Mouse (Mus musculus): ENCODE results near the gene Cacna2d4. TPM values are rescaled to one million over a fixed set of nuclear protein-coding genes. Genes with fewer than 3 reads are reported as not detected.

Gene Cacna2d4
- polyA plus RNA-seq, 1 experiment from 2014 or later, result not detected

- Histone ChIP-seq H3K4me2 (ENCODE audit: low read length) (no peak overlapping the region), H3K4me1 (replicated peaks; ENCODE audit: control insufficient read depth, insufficient read depth, low read length) (0 out of 2 replicates have a peak, but pooled peaks cover 2% of the 10 kb centered on the region), H3K9me3 (ENCODE audit: control insufficient read depth, low read length) (no peaks in the 10 kb centered on the region), H3K9ac (ENCODE audit: low read length) (no peak overlapping the region), H3K27ac (ENCODE audit: low read depth) (no peak overlapping the region), H3K4me3 (ENCODE audit: low read depth, low read length) (no peak overlapping the region), H3K27me3 (replicated peaks; ENCODE audit: control insufficient read depth, insufficient read depth, low read length) (no peaks in the 10 kb centered on the region), H3K36me3 (ENCODE audit: control insufficient read depth, insufficient read depth, low read length) (peaks cover 22% of the 10 kb centered on the region)
- no peak for ATAC-seq (replicated peaks; ENCODE audit: low FRiP score, low TSS enrichment, low read depth)
- 72% methylated on average over 5 of the region's 5 CpGs for WGBS
- no peak for DNase-seq (ENCODE audit: low spot score)
These were observed 135.9 kb downstream of the Cacna2d4 start for GRCm38 (mm10) chr6:119372237-119372636.

GRCm38 (mm10) chr6:119373000-119373705, 136.8 kb downstream of the Cacna2d4 start:
- Histone ChIP-seq H3K9ac (ENCODE audit: low read length) (no peak overlapping the region), H3K27me3 (replicated peaks; ENCODE audit: control insufficient read depth, insufficient read depth, low read length) (no peaks in the 10 kb centered on the region), H3K9me3 (ENCODE audit: control insufficient read depth, low read length) (no peaks in the 10 kb centered on the region), H3K27ac (ENCODE audit: low read depth) (no peak overlapping the region), H3K36me3 (ENCODE audit: control insufficient read depth, insufficient read depth, low read length) (peaks cover 16% of the 10 kb centered on the region; the same call in 1 of the 2 replicates), H3K4me2 (ENCODE audit: low read length) (no peak overlapping the region), H3K4me1 (replicated peaks; ENCODE audit: control insufficient read depth, insufficient read depth, low read length) (0 out of 2 replicates have a peak, but pooled peaks cover 2% of the 10 kb centered on the region), H3K4me3 (ENCODE audit: low read depth, low read length) (no peak overlapping the region)
- no peak for DNase-seq (ENCODE audit: low spot score)
- no peak for ATAC-seq (replicated peaks; ENCODE audit: low FRiP score, low TSS enrichment, low read depth)

DNA sequence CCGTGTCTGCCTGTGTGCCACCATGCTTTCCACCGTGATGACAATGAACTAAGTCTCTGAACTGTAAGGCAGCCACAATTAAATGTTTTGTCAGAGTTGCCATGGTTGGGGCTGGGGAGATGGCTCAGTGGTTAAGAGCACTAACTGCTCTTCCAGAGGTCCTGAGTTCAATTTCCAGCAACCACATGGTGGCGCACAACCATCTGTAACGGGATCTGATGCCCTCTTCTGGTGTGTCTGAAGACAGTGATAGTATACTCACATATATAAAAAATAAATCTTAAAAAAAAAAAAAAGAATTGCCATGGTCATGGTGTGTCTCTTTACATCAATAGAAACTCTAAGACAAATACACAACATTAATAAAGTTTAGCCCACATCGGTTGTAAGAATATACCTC, 138.7 kb downstream of the Cacna2d4 start:
- no peak for ATAC-seq (replicated peaks; ENCODE audit: low FRiP score, low TSS enrichment, low read depth)
- Histone ChIP-seq H3K27me3 (replicated peaks; ENCODE audit: control insufficient read depth, insufficient read depth, low read length) (no peaks in the 10 kb centered on the region), H3K36me3 (ENCODE audit: control insufficient read depth, insufficient read depth, low read length) (no peaks in the 10 kb centered on the region), H3K4me1 (replicated peaks; ENCODE audit: control insufficient read depth, insufficient read depth, low read length) (0 out of 2 replicates have a peak, but pooled peaks cover 2% of the 10 kb centered on the region), H3K4me2 (ENCODE audit: low read length) (no peak overlapping the region), H3K9ac (ENCODE audit: low read length) (no peak overlapping the region), H3K9me3 (ENCODE audit: control insufficient read depth, low read length) (no peaks in the 10 kb centered on the region), H3K27ac (ENCODE audit: low read depth) (no peak overlapping the region), H3K4me3 (ENCODE audit: low read depth, low read length) (no peak overlapping the region)
- DNase-seq (ENCODE audit: low spot score), result no peak
- WGBS, result 78% methylated on average over 5 of the region's 5 CpGs

GRCm38 (mm10) chr6:119377613-119378012, 141.3 kb downstream of the Cacna2d4 start:
- DNase-seq (ENCODE audit: low spot score) (no peak), ATAC-seq (replicated peaks; ENCODE audit: low FRiP score, low TSS enrichment, low read depth) (no peak)
- Histone ChIP-seq H3K4me1 (replicated peaks; ENCODE audit: control insufficient read depth, insufficient read depth, low read length) (0 out of 2 replicates have a peak, but pooled peaks cover 2% of the 10 kb centered on the region), H3K27ac (ENCODE audit: low read depth) (no peak overlapping the region), H3K9me3 (ENCODE audit: control insufficient read depth, low read length) (no peaks in the 10 kb centered on the region), H3K27me3 (replicated peaks; ENCODE audit: control insufficient read depth, insufficient read depth, low read length) (no peaks in the 10 kb centered on the region), H3K9ac (ENCODE audit: low read length) (no peak overlapping the region), H3K4me2 (ENCODE audit: low read length) (no peak overlapping the region), H3K4me3 (ENCODE audit: low read depth, low read length) (no peak overlapping the region), H3K36me3 (ENCODE audit: control insufficient read depth, insufficient read depth, low read length) (no peaks in the 10 kb centered on the region)
- 48% methylated on average over 2 of the region's 2 CpGs for WGBS

- no peak overlapping the region for H3K27ac ChIP-seq (ENCODE audit: low read depth)
- H3K4me3 ChIP-seq (ENCODE audit: low read depth, low read length), result no peak overlapping the region
- H3K27me3 ChIP-seq (replicated peaks; ENCODE audit: control insufficient read depth, insufficient read depth, low read length), result no peaks in the 10 kb centered on the region
- H3K9ac ChIP-seq (ENCODE audit: low read length), result no peak overlapping the region
- no peak for ATAC-seq (replicated peaks; ENCODE audit: low FRiP score, low TSS enrichment, low read depth)
- WGBS, result 84% methylated on average over 1 of the region's 1 CpGs
- DNase-seq (ENCODE audit: low spot score), result no peak
- no peaks in the 10 kb centered on the region for H3K36me3 ChIP-seq (ENCODE audit: control insufficient read depth, insufficient read depth, low read length)
- H3K4me2 ChIP-seq (ENCODE audit: low read length), result no peak overlapping the region
- no peaks in the 10 kb centered on the region for H3K9me3 ChIP-seq (ENCODE audit: control insufficient read depth, low read length)
- 0 out of 2 replicates have a peak, but pooled peaks cover 2% of the 10 kb centered on the region for H3K4me1 ChIP-seq (replicated peaks; ENCODE audit: control insufficient read depth, insufficient read depth, low read length)
These were observed 142.3 kb downstream of the Cacna2d4 start for GRCm38 (mm10) chr6:119378631-119379030.

- Histone ChIP-seq H3K4me3 (ENCODE audit: low read depth, low read length) (no peak overlapping the region), H3K4me2 (ENCODE audit: low read length) (no peak overlapping the region), H3K9me3 (ENCODE audit: control insufficient read depth, low read length) (no peaks in the 10 kb centered on the region), H3K36me3 (ENCODE audit: control insufficient read depth, insufficient read depth, low read length) (no peaks in the 10 kb centered on the region), H3K27ac (ENCODE audit: low read depth) (no peak overlapping the region), H3K27me3 (replicated peaks; ENCODE audit: control insufficient read depth, insufficient read depth, low read length) (no peaks in the 10 kb centered on the region), H3K9ac (ENCODE audit: low read length) (no peak overlapping the region), H3K4me1 (replicated peaks; ENCODE audit: control insufficient read depth, insufficient read depth, low read length) (peaks cover 10% of the 10 kb centered on the region)
- 82% methylated on average over 1 of the region's 1 CpGs for WGBS
- no peak for DNase-seq (ENCODE audit: low spot score)
- no peak for ATAC-seq (replicated peaks; ENCODE audit: low FRiP score, low TSS enrichment, low read depth)
These were observed 149.3 kb downstream of the Cacna2d4 start for GRCm38 (mm10) chr6:119385668-119386067.

DNA sequence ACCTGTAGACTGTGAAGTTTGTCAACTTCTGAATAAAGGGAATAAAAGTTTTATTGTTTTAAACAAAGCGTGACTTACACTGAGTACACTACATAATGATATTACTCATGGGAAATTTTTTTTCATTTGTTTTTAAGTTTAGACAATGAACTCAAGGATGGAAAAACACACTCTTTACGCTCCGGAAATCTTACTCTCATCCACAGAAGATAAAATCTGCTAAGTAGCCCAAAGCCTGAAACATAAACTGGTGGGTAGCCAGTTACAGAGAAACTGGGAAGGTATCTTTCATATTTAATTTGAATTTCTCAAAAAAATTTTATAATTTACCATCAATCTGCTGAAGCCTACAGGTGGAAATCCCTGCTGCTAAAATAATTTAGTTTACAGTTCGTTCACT, 150.1 kb downstream of the Cacna2d4 start:
- Histone ChIP-seq H3K9me3 (ENCODE audit: control insufficient read depth, low read length) (no peaks in the 10 kb centered on the region), H3K4me2 (ENCODE audit: low read length) (0 out of 2 replicates have a peak overlapping the region, but pooled peaks have one; percentile 86)

DNA sequence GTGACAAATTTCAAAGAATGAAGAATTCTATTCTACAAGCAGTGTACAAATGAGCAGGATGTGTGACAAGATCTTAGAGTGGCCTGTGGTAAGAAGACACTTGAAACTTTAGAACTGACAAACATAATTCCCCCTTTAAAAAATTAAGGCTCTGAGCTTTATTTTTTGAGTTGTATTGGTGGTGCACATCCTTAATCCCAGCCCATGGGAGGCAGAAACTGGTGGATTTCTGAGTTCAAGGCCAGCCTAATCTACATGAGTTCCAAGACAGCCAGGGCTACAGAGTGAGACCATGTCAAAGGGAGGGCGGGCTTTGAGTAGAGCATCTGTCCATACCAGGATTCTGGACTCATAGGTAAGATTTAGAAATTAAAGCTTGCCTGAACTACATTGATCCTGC, 150.5 kb downstream of the Cacna2d4 start:
- Histone ChIP-seq H3K36me3 (ENCODE audit: control insufficient read depth, insufficient read depth, low read length) (no peaks in the 10 kb centered on the region), H3K4me1 (replicated peaks; ENCODE audit: control insufficient read depth, insufficient read depth, low read length) (peaks cover 10% of the 10 kb centered on the region), H3K9ac (ENCODE audit: low read length) (no peak overlapping the region), H3K9me3 (ENCODE audit: control insufficient read depth, low read length) (no peaks in the 10 kb centered on the region), H3K27me3 (replicated peaks; ENCODE audit: control insufficient read depth, insufficient read depth, low read length) (no peaks in the 10 kb centered on the region), H3K4me3 (ENCODE audit: low read depth, low read length) (0 out of 2 replicates have a peak overlapping the region, but pooled peaks have one; percentile 71), H3K27ac (ENCODE audit: low read depth) (no peak overlapping the region), H3K4me2 (ENCODE audit: low read length) (peak overlapping the region; percentile 86)
- no peak for DNase-seq (ENCODE audit: low spot score)
- WGBS, result 96% methylated on average over 1 of the region's 1 CpGs
- ATAC-seq (replicated peaks; ENCODE audit: low FRiP score, low TSS enrichment, low read depth), result no peak

More for the DNA sequence above, 150.1 kb downstream of the Cacna2d4 start:
- peaks cover 10% of the 10 kb centered on the region for H3K4me1 ChIP-seq (replicated peaks; ENCODE audit: control insufficient read depth, insufficient read depth, low read length)
- WGBS, result 84% methylated on average over 4 of the region's 4 CpGs
- H3K27ac ChIP-seq (ENCODE audit: low read depth), result no peak overlapping the region
- H3K4me3 ChIP-seq (ENCODE audit: low read depth, low read length), result no peak overlapping the region
- DNase-seq (ENCODE audit: low spot score) (no peak), ATAC-seq (replicated peaks; ENCODE audit: low FRiP score, low TSS enrichment, low read depth) (no peak)
- H3K27me3 ChIP-seq (replicated peaks; ENCODE audit: control insufficient read depth, insufficient read depth, low read length), result no peaks in the 10 kb centered on the region
- H3K9ac ChIP-seq (ENCODE audit: low read length), result no peak overlapping the region
- H3K36me3 ChIP-seq (ENCODE audit: control insufficient read depth, insufficient read depth, low read length), result no peaks in the 10 kb centered on the region

All from intestine, embryonic 14.5 days (tissue).